Mouse (Mus musculus) urinary bladder, adult 18-20 months (tissue): ENCODE measurements around the gene Dmwd.
A peak's percentile ranks its signal among the peaks of the same experiment; 100 is the strongest.

Experiments used
- DNase-seq, 2 experiments: peaks; one replicate each; pipeline ENCODE4 v3.0.0; 2022; ENCODE audit warnings: low spot score in 2 of 2, mixed read lengths in 2 of 2

Dmwd gene

DNA sequence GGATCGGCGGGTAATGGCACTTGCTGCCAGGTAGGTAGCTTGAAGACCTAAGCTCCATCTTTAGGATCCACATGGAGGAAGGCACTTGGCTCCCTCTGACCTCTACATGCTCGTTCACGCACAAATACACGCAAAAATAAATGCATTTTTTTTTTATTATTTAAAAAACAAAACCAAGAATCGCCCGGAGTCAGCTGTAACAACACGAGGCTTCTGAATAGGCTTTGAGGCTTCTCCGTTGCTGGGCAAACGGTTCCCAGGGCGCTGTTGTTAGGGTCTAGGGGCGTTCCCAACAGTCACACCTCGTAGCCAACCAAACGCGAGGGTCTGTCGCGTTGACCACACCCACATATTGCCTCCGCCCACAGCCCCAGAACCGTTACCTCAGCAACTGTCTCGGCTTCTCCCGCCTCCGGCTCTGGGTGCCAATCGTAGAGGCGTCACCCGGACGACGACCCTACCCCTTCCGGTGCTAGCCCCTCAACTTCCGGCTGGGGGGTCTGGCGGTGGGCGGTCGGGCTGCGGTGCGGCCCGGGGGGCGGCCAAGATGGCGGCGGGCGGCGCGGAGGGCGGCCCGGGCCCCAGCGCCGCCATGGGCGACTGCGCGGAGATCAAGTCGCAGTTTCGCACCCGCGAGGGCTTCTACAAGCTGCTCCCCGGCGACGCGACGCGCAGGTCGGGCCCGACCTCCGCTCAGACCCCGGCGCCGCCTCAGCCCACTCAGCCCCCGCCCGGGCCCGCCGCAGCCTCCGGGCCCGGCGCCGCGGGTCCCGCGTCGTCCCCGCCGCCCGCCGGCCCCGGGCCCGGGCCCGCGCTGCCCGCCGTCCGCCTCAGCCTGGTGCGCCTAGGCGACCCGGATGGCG is at the start of gene Dmwd:
TSS of gene Dmwd (plus strand) at position 505 of the 863 bp plus-strand sequence.
- peak; percentile 71 to 87 for DNase-seq

DNA sequence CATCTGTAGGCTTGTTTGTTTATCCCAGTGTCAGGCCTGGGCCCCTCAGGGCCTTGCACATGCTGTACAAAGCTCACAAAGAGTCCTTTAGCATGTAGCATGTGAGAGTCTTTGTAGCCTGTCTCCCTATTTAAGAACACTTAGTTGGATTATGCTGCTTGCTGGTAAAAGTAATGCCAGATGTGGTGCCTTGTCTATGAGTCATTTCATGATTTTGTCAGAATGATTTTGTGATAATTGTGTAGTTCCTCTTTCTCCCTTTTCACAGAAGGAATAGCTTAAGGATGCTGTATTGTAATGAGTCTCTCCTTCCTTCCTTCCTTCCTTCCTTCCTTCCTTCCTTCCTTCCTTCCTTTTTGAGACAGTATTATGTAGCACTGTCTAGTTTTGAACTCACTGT is 48.0 kb upstream of the Dmwd start:
- no peak for DNase-seq

DNA sequence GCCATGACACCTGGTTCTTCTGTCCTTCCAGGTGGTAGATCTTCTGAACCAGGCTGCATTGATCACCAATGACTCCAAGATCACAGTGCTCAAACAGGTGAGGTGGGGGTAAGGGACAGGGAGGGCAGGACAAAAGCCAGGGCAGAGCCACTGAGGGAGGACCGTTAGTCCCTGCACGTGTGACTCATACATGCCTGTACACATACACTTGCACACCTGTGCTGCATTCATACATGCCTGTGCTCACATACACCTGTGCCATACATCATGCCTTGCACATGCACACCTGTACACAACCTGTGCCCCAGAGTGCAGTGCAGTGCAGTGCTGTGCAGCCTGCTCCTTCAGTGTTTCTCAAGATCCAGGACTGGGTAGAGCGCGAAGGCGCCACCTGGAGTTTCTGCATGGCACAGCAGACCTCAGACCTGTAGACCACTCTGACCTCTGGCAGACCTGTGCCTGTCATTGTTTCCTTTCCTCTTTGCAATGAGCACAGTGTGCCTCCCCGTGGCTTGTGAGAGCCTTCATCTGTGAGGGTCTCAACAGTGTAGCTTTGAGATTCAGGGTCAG is 46.9 kb upstream of the Dmwd start:
- peak in 1 of 2 experiments; percentile 37 for DNase-seq

DNA sequence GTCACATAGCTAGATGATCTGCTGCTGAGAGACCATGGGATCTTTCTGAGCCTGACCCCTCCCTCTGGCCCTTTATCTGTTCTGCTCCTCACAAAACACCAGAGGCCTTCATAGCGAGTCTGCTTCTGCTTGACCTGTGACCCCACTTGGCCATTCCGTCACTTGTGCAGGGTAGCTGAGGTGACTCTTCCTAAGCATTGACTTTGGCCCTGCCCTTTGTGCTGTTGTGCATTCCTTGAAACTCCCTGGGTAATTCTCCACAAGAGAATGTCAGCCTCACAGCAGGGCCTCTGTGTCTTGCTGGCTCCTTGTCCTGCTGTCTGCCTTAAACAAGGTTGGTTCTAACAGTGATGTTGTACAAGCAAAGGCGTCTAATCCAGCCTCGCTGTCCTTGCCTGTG is 44.4 kb upstream of the Dmwd start:
- no peak for DNase-seq

DNA sequence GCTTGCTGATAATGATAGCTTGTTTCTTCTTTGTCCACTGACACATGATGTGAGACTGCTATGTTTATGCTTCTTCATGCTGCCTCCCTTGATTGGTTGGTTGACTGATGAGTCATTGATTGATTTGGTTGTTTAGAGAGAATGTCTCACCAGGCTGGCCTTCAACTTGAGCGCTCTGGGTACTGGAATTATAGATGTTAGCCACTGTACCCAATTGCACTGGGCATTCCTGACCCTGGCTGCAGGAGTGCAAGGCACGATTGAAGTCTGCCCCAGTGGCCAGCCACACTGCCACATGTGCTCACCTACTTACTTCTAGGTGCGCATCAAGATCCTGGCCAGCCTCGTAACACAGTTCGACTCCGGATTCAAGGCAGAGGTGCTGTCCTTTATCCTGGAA is 31.4 kb upstream of the Dmwd start:
- no peak for DNase-seq

DNA sequence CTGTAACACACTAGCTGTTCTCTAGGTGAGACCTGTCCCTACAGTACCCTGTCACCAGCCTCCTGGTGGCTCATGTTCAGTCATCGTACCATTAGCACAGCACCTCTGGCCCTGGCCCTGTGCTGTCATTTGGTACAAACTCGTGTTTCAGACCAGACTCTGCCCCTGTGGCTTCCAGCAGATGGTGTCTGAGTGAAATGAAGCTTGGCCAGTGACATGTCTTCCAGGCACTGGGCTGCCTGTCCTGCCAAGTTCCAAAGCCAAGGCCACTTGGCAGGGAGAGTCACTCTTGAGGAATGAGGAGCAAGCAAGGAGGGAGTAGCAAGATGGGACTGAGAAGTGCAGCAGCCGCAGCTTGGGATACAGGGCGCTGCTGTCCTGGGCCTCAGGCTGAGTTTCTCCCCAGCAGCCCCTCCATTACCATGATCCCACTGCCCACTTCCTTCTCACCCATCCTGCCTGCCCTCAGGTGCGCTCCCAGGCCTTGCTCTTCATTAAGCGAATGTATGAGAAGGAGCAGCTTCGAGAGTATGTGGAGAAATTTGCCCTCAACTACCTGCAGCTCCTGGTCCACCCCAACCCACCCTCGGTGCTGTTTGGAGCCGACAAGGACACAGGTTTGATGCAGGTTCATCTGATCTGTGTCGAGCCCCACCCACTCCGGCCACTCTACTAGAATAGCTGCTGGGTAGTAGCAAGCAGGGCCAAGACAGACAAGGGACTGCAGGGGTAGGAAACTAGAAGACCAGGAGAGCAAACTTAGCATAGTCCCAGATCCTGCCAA is 29.5 kb upstream of the Dmwd start:
- no peak for DNase-seq

DNA sequence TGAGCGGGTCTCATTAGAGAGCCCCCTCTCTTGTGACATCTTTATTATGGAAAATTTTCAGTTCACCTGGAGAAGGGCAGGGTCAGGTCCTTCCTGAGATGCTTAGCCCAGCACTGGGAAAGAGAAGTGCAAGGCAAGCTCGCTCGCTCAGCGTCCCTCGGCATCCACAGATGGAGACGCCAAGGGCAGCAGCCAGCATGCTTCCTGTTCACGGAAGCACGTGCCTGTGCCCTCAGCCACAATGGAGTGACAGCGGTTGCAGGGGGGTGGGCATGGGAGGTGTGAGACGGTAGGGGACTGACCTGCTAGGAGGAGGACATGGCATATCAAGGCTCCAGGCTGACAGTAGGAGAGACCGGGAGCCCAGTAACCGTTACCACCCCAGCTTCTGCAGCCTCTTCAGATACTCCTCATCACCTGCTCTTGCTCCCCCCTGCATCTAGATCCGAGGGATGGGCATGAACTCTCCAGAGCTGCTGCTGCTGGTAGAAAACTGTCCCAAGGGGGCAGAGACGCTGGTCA is 28.0 kb upstream of the Dmwd start:
- no peak for DNase-seq

DNA sequence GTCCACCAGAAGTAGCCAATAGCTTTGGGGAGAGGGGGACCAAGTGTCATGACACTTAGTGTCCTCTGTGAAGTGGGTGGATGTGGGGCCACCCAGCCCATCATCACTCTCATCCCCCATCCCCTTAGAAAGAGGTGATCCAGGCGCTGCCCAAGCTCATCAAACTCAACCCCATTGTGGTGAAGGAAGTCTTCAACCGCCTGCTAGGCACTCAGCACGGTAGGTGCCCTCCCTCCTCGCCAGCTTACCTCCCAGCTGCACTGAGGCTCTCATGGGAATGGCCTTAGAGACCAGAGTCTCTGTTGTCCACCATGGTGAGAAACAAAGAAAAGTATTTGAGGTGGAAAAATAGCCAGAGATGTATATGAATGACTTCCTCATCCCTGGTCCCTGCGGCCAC is 26.8 kb upstream of the Dmwd start:
- no peak for DNase-seq

DNA sequence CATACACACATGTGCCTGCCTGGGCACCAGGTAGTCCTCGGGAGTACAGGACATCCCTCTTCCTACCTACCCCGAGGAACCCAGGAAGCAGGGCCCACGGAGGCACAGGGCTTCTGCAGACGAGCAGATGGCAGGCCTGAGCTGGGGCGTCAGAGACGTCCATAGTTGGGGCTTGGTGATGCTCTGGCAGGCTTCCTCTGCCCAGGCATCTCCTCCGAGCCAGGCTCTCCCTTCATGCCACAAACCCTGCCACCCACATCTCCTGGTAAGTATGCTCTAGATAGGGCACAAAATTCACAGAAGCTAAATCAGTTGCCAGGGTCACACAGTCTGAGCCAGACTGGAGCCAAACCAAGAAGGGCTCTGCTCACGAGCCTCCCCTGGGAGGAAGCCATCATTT is 25.9 kb upstream of the Dmwd start:
- no peak for DNase-seq

DNA sequence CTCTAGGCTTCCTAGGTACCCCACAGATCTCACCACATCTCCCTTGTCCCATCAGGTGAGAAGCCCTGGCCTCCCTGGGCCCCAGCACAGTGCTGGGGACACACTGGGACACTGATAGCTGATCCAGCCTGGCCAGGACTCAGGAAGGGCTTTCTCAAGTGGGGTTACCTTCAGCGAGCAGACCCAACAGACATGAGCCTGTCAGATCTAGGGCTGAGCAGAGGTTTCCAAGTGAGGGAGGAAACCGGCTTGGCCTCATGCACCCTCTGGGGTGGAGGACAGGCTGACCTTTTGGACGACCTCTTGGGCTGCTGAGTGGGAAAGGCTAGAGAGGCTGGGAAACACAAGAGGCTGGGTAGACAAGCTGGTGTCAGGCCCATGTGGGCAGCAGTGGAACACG is 24.9 kb upstream of the Dmwd start:
- no peak for DNase-seq

DNA sequence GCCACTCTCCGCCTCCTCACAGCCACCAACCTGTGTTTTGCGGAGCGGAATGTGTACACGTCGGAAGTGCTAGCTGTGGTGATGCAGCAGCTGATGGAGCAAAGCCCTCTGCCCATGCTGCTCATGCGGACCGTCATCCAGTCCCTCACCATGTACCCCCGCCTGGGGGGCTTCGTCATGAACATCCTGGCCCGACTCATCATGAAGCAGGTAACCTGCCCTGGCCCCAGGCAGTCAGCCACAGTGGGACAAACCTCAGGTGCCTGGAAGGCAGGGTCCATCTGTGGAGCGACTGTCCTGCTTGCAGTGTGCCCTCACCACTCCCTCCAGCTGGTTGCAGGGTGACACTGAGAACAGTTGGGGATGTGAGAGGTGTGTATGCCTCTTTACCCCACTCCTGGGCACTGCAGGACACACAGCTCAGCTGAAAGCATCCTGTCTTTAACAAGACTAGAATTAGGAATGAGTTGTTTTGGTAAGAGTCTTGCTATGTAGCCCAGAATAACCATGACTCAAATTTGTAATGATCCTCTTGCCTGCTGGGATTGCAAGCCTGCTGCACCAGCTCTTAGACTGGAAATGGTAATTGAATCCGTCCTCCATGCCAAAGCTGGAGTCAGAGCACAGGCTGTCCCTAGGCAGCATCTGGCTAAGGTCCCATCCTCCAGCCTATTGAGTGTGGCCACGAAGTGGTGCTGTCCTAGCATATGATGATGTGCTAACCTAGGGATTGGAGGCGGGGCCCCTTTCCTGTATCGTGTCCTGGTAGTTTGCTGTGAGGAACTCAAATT is 23.5 kb upstream of the Dmwd start:
- DNase-seq, result no peak

DNA sequence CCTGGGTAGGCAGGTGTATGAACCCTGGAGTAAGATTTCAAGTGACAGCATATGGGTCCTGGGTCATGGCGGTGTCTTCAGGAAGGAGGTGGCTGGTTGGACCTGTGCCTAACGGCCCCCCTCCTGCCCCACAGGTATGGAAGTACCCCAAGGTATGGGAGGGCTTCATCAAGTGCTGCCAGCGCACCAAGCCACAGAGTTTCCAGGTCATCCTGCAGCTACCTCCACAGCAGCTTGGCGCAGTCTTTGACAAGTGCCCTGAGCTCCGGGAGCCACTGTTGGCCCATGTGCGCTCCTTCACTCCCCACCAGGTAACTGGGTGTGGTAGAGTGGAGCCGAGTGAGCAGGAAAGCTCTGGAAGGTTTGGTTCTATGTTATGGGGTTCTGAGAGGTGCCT is 22.9 kb upstream of the Dmwd start:
- DNase-seq, result no peak

DNA sequence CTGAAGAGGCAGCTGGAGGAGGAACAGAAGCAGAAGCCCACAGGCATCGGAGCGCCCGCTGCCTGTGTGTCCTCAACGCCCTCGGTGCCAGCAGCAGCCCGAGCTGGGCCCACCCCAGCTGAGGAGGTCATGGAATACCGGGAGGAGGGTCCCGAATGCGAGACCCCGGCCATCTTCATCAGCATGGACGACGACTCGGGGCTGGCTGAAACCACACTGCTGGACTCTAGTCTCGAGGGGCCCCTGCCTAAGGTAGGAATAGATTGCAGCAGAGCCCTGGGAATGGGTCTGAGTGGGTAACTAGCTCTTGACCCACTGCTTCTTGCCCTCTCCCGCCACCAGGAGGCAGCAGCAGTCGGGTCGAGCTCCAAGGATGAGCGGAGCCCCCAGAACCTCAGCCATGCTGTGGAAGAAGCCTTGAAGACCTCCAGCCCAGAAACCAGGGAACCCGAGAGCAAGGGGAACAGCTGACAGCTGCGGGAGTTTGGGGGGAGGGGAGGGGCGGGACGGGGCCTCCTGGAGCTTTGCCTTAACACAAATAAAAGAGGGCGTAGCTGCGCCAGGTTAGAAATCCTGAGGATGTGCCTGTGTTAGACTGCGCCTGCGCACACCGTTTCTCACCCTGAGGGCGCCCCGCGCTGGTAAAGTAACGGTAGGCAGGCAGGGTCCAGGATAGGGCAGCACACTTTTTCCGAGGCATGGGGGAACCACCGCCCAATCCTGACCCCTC is 21.8 kb upstream of the Dmwd start, which contains the start of gene Rsph6a:
TSS of gene Rsph6a (plus strand) at position 644 of the 730 bp plus-strand sequence.
- DNase-seq, result no peak

DNA sequence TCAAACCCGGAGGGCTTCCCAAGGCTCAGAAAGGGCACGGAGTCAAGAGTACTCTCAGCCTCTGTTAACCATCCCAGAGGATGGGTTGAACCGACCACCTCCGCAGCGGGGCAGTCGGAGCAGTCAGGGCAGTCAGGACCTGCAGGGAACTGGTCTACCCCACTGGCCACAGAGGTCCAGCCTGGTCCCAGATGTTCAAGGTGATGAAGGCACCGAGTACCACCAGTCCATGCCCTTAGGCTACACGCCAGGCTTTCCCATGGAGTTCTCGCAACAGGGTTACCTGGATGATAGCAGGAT is 21.3 kb upstream of the Dmwd start:
- DNase-seq, result no peak

DNA sequence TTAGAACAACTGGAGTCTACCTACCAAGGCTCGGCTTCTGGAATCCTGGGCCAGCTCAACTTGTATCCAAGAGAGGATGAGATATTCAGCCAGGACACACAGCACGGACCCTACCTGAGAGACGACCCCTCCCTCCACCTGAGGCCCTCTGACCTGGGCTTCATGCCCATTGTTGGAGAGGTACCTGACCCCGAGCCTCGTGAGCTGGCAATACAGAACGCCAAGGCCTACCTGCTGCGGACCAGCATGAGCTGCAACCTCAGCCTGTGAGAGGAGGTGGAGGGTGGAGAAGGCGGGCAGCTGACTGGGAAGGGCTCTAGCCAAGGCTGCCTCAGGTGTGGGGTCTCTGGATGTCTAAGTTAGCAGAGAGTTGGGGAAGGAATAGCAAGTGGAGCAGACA is 20.9 kb upstream of the Dmwd start:
- no peak for DNase-seq

DNA sequence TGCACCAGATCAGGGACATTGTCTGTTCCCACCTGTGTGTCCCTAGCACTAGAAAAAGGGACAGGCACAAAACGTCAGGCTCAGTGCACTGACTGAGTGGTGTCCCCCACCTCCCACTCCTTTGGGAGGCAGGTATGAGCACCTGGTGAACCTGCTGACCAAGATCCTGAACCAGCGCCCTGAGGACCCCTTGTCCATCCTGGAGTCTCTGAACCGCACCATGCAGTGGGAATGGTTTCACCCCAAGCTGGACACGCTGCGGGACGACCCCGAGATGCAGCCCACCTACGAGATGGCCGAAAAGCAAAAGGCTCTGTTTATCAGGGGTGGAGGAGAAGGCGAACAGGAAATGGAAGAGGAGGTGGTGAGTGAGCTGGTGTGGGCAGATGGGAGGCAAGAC is 18.6 kb upstream of the Dmwd start:
- DNase-seq, result no peak

DNA sequence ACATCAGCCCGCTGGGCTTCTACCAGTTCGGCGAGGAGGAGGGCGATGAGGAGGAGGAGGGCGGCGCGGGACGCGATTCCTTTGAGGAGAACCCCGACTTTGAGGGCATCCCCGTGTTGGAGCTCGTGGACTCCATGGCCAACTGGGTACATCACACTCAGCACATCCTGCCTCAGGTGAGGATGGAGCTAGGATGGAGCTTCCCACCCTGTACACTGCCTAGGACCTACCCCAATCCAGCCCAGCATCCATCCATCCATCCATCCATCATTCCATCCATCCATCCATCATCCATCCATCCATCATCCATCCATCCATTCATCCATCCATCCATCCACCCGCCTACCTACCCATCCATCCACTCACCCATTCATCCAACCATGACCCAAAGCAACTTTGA is 10.1 kb upstream of the Dmwd start:
- DNase-seq, result no peak

DNA sequence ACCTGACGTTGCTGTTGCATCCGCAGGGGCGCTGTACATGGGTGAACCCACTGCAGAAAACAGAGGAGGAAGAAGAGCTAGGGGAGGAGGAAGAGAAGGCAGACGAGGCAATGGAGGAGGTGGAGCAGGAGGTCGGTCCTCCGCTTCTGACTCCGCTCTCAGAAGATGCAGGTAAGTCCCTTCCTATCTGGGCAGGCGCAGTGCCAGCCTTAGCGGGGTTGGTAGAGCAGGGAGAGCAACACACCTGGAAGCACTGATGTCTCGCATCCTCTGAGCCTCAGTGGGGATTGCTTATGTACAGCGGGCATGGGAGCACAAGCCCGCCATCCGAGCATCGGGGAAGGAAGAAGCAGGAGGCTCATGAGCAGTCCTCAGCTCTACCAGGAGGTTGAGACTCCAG is 9.0 kb upstream of the Dmwd start:
- DNase-seq, result no peak

DNA sequence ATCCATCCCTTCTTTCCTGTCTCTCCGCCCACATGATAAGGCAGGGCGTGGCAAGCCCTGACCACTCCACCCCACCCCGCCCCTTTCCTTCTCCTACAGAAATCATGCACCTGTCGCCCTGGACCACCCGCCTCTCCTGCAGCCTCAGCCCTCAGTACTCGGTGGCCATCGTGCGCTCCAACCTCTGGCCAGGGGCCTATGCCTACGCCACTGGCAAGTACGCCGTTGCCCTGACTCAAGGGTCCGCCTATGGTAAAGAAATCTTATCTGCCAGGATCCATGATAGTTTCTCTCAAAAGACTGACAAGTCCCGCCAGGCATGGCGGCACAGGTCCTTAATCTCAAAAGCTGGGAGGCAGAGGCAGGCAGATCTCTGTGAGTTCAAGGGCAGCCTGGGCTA is 8.1 kb upstream of the Dmwd start:
- DNase-seq, result no peak

DNA sequence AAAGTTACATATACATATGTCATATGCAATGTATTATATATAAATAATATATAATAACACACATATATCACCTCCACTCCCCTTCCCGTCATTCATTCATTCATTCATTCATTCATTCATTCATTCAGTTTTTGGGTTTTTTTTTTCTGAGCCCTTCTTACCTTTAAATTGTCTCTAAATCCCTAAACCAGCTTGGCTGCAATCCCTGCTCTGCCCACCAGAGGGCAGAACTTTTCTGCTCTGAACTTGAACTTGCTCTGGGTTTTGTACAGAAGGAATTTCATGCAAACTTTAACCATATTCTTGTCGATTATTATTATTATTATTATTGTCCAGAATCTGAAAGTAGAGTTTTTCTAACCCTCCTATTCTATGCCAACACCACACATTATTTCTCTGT is 7.3 kb upstream of the Dmwd start:
- DNase-seq, result peak in 1 of 2 experiments; percentile 58

DNA sequence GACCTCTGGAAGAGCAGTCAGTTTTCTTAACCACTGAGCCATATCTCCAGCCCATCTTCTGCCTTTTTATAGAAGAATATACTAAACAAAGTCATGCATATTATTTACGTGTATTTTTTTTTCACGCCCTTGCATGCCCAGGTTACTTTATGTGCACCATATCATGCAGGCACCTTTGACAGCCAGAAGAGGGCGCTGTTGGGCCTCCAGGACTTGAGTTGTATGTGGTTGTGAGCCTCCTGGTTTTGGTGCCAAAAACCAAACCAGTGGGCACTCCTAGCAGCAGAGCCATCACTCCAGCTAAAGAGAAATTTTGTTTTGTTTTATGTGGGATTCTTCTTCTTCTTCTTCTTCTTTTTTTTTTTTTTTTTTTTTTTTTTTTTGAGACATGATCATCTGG is 6.5 kb upstream of the Dmwd start:
- DNase-seq, result no peak
